Mouse (Mus musculus): ENCODE measurements around the gene Ubqln4.

The Ubqln4 gene

GRCm38 (mm10) chr3:88526157-88527131, 27.1 kb upstream of the Ubqln4 start:
- peak; percentile 86 to 92 for DNase-seq

- no peak for DNase-seq
Measured at GRCm38 (mm10) chr3:88527565-88527964, 26.0 kb upstream of the Ubqln4 start.

DNA sequence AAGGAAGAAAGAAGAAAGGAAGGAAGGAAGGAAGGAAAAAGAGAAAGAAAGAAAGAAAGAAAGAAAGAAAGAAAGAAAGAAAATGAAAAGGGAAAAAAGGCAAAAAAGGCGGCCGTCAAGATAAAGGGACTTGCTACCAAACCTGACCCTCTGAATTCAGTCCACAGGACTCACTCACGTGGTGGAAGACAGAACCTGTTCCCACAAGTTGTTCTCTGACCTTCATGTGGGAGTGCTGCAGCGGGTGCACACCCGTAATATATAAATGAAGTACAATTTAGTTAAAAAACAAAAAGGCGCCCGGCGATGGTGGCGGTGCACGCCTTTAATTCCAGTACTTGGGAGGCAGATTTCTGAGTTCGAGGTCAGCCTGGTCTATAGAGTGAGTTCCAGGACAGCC, 24.9 kb upstream of the Ubqln4 start:
- no peak for DNase-seq

- no peak for DNase-seq
Measured at GRCm38 (mm10) chr3:88529204-88530000, 24.2 kb upstream of the Ubqln4 start.

DNA sequence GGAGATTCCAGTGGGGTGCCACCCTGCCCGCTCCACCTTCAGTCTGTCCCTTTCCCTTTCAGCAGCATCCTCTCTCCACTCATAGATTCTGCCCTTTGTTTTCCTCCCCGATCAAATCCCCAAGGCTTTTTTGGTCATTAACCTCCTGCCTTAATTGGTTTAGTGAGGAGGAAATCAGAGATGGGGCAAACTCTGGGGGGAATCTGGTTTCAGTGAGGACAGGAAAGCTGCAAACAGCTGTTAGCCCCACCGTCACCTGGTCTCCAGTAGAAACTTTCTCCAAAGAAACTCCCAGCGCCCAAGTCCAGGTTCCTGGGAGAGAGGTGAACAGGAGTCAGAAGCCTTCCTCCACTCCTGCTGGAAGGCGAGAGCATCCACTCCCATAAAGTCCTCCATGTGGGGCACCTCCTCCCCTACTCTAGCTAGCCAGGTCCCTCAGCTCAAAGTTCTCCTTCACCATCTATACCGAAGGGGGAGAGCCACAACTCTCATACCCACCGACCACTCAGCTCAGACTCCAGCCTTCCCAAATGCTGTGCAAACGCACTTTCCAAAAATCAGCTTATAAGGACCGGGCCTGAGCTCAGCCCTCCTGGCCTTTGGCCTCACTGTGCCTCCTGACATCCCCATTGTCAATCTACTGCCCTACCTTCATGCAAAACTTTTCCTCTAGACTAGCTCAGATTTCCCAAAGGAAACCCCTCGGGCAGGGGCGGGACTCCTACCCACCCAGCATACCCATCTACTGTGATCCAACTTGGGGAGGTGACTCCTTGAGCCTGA, 23.3 kb upstream of the Ubqln4 start:
- no peak for DNase-seq

DNA sequence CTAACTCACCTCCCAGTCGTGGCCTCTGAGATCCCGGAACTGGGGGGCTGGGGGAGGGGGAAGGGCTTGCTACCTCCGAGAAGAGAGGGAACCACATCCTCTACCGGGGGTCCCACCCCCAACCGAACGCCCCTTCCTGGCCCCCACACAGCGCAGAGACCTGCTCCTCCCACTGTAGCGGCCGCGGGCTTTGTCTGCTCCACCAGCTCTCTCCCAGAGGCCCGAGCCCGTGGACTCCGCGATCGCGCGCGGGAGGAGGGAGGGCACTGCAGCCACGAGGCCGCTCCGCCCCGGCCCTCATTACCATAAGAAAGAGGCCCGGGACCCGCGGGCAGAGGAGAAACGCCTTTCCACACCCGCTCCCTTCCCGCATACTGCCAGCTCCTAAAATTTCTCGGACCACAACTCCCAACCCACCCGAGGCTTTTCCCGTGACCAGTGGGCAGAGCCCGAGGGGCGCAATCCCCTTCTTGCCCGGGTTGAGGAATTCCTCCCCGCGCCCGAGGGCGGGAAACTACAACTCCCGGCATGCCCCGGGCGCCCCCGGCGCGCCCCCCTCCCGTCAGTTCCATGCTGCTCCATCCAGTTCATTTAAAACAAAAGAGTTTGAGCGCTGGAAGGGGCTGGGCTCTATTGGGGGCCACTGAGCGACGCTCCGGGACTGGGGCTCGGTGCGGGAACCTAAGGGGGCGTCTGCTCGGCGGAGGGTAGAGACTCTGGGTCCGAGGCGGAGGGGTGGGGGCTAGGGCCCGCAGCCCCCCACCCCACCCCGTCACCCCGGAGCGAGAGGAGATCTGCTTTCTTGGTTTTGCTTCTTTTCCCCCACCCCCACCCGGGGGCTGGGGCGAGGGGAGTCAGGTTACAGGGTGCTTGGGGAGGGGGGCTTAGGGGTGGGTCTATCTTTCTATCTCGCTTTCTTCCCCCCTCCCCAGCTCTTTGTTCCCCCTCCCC, 21.9 kb upstream of the Ubqln4 start:
- DNase-seq: peak; percentile 93

DNA sequence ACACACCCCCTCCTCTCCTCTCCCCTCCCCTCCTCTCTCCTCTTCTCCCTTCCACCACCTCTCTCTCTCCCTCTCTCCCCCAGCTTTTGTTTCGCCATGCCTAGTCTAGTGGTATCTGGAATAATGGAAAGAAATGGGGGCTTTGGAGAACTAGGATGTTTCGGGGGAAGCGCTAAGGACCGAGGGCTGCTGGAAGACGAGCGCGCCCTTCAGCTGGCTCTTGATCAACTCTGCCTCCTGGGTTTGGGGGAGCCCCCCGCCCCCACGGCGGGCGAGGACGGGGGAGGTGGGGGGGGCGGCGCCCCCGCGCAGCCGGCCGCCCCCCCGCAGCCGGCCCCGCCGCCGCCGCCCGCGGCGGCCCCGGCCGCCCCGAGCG, 21.3 kb upstream of the Ubqln4 start, which contains the start of gene Mex3a:
Gene Mex3a, plus strand, starts transcription at position 97 of the 376 bp plus-strand sequence.
- no peak for DNase-seq

GRCm38 (mm10) chr3:88532689-88533511, 20.7 kb upstream of the Ubqln4 start:
- peak in 1 of 2 experiments; percentile 46 for DNase-seq

- DNase-seq: no peak
Measured at GRCm38 (mm10) chr3:88533706-88534105, 19.9 kb upstream of the Ubqln4 start.

DNA sequence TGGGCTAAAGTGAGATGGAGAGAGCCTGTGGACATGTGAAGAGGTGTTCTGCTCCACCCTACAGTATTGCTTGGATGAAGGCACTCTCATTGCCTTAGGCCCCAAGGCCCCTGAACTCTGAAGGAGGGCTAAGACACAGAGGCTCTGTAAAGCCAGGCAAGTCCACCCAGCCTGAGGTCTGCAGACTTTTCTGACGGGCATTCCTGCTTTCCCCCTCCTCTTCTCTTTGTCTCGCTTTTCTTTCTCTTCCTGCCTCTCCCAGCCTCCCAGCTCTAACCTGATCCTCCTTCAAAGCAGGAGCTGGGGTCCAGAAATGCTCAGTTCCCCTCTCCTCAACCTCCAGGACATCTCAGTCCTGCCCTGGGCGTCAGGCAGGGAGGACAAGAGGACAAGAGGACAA, 18.6 kb upstream of the Ubqln4 start:
- DNase-seq: no peak

DNA sequence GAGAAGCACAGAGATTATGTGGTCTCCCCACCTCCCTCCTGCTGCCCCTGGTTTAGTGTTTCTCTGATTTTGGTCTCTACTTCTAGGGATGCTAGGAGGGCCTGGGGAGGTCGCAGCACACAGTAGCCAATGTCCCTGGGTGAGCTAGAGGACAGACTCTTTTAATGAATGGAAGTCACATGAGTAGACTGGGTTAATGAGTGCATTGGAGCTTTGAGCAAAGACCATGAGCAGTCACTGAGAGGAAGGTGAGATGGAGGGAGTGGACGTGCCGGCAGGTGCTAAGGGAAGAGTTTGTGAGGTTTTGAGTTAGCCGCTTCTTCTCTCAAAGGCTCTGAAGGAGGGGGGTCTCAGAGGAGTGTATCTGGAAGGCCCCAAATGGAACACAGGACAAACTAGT, 18.0 kb upstream of the Ubqln4 start:
- DNase-seq: no peak

GRCm38 (mm10) chr3:88536103-88536930, 17.2 kb upstream of the Ubqln4 start:
- peak; percentile 83 to 89 for DNase-seq

- DNase-seq: peak in 1 of 2 experiments; percentile 52
Measured at GRCm38 (mm10) chr3:88537146-88537545, 16.4 kb upstream of the Ubqln4 start.

DNA sequence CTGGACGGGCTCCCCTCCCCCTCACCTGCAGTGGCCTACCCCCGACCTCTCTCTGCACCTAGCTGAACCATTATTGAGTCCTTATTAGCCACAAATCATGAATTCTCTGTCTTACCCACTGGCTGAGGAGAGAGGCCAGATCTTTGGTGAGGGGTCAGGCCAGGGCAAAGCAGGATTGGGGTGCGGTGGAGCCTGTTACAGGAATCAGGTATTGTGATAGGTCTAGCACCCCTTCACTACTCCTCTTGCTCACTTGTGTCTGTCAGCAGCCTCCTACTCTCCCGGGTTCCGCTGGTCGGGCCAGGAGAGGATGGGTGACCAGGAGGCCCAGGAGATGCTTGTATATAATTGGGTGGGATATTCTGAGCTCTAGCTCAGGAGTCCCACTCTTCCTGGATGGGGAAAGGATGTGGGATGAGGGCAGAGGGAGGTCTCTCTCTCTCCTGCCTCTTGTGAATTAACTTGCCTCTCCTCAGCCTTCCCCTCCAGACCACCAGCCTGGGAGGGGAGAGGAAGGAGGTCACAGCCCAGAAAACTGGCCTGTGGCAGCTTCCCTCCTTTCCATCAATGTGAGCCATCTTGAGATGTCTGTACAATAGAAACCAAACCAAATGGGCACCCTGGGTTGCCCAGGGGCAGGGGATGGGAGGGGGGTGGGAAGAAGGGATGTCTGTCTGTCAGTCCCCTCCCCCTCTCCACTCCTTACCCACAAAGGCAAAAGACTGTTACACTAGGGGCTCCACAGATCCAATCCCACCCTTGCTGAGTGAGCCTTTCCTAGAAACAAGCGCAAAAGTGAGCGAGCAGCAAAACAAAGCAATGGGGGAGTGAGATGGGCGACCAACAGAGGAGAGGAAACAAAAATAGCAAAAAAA, 15.1 kb upstream of the Ubqln4 start:
- DNase-seq: no peak

DNA sequence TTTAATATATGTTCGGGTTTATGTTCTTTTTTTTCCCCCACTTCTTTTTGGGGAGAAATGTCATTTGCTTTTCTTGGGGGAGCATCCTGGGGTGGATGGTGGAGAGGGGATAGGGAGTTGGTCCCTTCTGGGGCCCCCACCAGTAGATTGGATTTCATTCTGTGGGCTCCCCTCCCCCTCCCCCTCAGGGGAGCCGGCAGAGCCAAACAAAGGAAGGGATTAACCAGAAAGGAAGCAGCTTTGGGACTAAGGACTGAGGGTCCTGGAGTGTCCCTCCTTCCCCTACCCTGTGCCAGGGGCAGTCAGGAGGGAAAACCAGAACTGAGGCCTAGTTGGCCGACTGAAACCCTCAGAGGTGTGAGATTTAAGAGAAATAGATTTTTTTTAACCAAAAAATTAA, 14.2 kb upstream of the Ubqln4 start:
- DNase-seq: peak in 1 of 2 experiments; percentile 23

GRCm38 (mm10) chr3:88540085-88540484, 13.5 kb upstream of the Ubqln4 start:
- no peak for DNase-seq

DNA sequence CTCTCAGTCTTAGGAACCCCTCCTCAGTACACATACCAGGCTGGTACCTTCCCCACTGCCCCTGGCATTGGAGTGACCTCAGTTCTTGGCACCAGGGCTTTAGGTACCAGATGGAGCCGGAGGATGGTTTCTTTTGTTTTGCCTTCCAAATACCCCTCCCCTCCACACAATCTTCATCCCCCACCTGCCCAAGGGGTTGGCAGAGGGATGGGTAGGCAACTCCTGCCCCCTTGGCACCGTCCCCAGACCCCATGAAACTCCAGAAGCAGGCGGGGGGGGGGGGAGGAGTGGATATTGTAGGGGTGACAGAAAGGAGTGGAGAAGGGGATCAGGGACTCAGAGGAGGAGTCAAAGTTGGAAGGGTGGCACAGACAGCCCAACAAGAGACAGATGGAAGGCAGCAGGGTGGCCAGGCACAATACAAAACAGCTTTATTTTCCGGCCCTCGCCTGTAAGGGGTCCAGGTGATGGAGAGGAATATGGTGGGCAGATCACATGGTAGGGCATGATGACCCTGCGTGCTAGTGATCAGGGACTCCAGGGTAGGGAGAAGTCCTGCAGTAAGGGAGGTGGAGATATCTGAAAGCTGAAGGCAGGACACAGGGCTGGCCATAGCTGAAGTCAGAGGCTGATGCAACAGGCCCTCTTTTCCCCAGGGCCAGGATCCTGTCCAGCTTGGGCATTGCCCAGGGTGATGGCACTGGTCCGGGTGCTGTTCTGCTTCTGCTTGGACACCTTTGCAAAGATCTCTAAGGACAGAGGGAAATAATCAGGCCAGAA, 11.7 kb upstream of the Ubqln4 start:
- DNase-seq: peak; percentile 70 to 73

DNA sequence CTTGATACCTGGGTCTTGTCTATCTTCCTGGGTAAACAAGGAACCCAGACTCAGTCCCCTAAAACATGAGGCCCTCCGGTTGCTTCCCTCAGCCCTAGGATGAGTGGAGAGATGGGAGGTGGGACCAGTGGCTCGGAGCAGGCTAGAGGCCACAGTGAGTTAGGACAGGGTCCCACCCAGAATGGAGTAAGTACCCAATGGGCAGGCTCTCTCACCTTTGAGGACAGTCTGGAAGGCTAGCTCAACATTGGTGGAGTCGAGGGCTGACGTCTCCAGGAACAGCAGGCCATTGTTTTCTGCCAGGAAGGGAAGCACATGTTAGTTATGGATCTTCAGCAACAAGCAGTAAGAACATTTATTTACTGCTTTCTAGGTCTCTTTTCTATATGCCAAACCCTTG, 11.1 kb upstream of the Ubqln4 start:
- no peak for DNase-seq
